Mouse (Mus musculus): ENCODE measurements around the gene Sec31a.

Sec31a gene

DNA sequence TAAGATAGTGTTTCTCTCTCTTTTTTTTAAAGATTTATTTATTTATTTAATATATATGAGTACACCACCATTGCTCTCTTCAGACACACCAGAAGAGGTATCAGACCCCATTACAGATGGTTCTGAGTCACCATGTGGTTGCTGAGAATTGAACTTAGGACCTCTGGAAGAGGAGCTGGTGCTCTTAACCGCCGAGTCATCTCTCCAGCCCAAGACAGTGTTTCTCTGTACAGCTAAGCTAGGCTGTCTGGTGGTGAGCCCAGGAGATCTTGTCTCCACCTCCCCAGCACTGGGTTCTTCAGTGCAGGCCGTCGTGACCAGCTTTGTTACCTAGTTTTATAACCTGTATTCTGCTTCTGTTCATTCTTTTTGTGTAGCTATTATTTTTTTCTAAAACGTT lies 5.8 kb downstream of the Sec31a start:
- no peak for DNase-seq (ENCODE audit: low spot score in 2 of 2)

DNA sequence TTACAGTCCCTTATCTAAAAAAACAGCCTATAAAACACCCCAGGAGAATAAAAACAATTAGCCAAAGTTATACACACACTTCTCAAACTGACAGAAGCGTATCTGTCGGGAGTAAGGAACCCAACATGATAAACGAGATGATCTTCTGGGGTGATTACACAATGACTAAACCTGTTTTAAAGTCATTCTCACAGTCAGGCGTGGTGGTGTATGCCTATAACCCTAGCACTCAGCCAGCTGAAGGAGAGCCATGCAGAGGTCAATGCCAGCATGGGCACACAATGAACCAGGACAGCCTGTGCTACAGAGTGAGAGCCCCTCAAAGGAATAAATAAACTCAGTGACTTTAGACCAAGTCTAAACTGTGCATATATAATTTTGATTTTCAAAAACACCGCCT lies 7.5 kb downstream of the Sec31a start:
- no peak for DNase-seq (ENCODE audit: low spot score in 2 of 2)

DNA sequence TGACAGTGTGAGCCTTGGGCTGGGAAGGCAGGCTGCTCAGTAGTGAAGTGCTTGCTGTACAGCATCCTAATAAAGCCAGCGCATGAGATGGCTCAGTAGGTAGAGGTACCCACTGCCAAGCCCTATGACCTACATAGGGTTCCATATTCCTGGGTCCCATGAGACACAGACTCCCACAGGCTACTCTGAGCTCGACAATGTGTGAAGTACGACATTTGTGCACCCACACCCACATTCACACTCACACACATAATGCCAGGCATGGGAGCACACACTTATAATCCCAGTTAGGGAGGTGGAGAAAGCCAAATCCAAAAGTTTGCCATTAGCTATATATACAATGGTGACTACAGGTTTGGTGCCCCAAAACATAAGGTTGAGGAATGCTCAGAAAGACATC lies 19.3 kb downstream of the Sec31a start:
- peak in 1 of 2 experiments; percentile 19 for DNase-seq (ENCODE audit: low spot score in 2 of 2)

DNA sequence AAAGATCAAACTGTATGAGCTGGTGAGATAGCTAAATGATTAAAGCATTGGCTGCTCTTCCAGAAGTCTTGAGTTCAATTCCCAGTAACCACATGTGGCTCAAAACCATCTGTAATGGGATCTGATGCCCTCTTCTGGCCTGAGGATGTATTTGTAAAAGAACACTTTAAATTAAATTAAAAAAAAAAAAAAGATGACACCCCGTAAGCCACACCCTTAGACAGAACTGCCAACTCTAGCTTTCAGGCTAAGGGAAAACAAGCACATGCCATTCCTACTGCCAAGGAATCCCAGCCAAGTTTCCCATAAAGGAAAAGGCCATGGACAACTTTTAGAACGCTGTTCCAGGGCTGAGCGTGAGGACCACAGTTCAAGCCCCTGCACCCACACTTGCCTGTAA lies 22.4 kb downstream of the Sec31a start:
- no peak for DNase-seq (ENCODE audit: low spot score in 2 of 2)

DNA sequence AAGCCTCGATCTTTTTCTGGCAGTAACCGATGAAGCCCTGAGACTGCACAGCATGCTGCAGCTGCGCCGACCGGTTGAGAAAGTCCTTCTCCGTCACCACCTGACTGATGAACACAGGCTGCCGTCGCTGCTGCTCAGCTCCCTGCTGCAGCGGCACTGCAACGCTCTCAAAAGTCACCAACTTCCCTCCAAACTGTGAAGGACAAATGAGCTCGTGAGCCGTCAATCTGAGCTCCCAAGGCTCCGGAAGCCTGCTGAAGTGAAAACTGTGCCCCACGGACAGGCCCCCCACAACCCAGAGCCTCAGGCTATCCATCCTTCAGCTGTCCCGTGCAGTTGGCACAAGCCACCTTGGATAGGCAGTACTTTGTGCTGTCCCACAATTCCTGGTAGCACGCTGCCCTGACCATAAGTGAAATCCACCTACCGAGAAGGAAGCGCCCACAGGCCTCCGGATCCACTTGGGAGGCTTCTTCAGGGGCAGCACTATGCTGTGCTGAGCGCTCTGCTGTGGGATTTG lies 23.5 kb downstream of the Sec31a start:
- no peak for DNase-seq (ENCODE audit: low spot score in 2 of 2)

DNA sequence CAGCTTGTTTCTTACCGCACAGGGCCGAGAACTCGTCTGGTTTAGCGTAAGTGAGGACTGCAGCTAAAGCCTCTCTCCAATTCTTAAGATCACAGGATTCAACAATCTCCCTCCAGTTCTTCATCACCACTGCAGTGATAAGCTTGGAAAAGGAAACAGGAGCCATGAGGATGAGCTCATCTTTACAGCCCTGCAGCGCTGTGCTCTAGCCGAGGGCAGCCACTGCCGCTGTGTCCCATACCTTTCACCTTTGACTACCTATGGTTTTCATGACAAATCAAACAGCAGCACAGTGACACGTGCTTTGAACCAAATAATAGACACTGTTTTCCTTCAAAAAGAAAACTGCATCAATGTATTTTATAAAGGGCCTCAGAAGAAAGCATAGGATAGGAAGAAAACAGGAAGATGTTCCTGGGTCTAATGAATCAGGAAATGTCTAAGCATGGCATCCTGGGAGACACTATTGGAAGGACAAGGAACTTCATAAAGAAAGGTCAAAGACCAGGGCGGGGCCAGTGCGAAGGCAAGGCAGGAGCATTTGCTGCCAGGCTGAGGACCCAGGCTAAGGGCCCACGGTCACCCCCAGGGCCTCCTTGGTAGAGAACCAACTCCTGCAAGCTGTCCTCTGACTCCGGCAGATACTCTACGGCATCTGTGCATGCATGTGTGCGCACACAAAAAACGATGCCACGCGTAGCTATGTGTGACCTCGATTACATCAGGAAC lies 32.1 kb downstream of the Sec31a start:
- no peak for DNase-seq (ENCODE audit: low spot score in 2 of 2)

DNA sequence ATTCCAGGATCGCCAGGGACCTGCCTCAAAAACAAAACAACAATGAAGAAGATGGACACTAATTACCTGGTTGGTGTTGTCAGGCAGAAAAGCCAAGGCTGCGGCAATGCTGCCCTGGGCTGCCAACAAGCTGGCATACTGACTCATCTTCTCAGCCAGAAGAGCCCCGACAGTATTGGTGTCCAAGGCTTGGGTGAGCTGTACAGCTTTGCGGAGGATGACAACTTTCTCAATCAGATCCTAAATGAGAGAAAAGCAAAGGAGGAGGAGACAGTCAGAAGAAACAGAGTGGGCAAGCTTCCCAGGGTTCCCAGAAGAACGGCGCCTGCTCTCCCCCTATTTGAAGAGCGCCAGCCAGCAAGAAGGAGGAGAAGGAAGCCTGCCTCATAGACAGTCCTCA lies 34.9 kb downstream of the Sec31a start:
- DNase-seq (ENCODE audit: low spot score in 2 of 2): peak; percentile 38 to 59

DNA sequence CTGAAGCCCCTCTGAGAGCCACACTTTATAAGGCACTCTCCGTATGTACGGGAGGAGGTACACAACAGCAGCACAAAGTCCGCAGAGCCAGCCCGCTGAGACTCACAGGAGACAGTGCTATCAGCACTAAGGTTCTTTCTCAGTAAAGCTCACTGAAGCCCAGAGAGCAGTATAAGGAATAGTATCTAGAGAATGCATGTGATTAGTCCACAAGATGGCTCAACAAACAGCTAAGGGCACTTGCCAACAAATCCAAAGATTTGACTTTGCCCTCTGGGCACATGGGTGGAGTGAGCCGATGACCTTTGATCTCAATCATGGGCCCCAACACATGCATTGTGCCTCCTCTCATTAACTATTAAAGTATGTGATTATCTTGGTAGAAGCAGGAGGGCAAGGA lies 35.8 kb downstream of the Sec31a start:
- DNase-seq (ENCODE audit: low spot score in 2 of 2): no peak

DNA sequence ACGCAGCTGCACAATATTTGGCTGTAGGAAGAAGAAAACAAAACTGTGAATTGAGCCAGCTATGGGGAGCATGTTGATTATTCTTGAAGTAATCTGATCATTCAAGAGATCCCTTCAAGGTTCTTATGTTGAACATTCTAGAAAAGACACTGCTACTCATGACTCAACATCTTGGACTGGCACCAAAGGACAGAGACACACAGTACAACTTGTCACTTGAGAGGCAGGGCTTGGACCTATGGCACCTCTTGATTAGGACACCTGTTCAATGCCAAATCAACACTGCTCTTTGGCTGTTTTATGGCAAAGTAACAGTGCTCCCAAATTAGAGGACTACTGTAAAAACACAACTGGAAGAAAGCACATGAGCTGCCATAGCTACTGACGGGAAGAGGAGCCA lies 37.1 kb downstream of the Sec31a start:
- no peak for DNase-seq (ENCODE audit: low spot score in 2 of 2)

DNA sequence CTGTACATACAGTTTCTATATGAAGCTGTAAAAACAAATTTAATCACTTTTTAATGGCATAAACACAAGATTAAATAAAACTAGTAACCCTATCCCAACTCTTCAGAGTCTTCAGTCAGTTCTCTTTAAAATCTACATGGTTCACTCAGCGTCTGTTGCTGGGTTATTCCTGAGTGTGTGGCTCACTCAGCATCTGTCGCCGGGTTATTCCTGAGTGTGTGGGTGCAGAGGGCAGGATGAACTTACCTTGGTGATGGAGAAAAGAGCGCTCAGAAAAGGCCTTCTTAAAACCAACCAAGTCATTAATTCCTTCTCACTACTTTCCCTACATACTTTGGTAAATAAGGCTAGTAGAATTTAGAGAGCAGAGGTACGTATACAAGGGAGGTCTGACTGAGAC lies 37.8 kb downstream of the Sec31a start:
- DNase-seq (ENCODE audit: low spot score in 2 of 2): no peak

DNA sequence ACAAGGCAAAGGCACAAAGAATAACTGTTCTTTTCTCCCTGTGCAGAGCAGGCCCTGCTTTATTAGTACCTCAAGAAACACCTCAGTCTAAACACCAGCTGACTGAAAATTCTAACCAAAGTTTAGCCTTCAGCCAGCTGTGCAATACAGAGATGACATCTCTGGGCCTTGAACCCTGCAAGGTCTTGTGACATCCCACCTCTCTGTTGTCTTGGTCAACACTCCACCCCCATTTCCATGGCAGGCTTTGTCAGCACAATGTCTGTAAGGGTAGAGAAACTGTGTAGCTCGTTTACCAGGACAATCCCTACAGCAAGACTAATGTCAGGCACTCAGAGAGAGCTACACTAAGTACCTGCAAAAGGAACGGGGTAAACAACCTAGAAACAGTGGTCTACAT lies 38.7 kb downstream of the Sec31a start:
- no peak for DNase-seq (ENCODE audit: low spot score in 2 of 2)

DNA sequence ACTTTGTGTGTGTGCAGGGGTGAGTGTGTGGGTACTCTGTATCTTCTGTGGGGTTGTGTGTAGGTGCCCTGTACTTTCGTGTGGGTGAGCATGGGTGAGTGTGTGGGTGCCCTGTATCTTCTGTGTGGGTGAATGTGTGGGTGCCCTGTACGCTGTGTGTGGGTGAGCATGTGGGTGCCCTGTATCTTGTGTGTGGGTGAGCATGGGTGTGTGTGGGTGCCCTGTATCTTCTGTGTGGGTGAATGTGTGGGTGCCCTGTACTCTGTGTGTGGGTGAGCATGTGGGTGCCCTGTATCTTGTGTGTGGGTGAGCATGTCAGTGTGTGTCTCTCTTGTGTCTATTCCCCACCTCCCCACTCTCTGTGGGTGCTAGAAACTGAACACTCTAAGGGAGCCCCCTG lies 41.3 kb downstream of the Sec31a start:
- no peak for DNase-seq (ENCODE audit: low spot score in 2 of 2)

DNA sequence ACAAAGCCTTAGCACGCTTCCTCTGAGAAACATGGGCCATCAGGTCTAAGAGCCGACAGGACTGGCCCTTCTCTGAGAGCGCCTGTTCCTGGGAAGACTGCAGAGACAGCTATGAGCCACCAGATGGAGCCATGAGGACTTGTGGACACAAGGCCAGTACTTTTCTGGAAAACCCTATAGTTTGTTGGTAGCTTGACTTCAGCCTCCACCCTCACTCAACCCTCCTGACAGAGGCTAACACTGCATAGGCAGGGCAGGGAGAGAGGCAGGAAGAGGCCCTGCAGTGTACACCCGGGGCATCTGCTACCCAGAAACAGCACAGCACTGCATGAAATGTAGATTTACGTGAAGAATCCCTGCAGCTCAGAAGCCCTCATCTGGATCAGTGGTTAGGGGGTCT lies 42.1 kb downstream of the Sec31a start:
- peak in 1 of 2 experiments; percentile 32 for DNase-seq (ENCODE audit: low spot score in 2 of 2)

DNA sequence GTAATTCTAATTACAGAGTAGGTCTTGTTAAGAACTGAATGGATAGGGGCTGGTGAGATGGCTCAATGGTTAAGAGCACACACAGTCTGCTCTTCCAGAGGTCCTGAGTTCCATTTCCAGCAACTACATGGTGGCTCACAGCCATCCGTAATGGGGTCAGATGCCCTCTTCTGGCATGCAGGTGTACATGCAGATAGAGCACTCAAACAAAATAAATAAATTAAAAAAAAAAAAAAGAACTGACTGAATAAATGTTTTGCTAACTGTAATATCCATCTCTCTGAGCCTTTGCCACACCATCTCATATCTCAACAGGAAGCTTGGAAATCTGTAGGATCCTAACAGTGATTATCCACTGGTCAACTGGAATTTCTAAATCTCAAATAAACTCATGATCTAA lies 45.1 kb downstream of the Sec31a start:
- DNase-seq (ENCODE audit: low spot score in 2 of 2): no peak

DNA sequence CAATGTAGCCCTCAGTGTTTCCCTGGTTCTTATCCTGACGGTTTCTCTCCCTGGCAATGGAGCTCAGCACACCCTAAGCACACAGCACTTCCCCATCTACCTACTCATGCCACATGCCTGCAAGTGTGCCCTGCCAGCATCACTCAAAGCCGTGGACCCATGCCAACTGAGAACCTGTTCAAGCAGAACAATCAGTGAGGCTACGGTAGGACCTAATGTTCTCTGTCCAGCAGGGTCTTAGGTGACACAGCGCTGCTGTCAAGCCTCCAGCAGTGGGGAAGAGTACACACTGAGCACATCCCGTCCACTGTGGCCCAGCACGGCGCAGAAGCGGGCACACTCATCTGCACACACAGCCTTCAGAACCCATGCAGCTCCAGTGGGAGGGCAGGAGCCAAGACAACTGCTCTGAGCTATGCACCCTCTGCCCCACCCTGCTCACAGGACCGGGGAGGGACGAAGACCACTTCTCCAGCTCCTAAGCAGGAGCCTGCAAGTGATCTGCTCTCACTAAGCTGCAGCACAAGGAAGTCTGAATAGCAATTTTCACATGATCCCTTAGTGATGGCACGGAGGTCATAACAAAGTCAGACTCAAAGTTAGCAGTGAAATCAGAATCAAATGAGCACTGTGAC lies 46.1 kb downstream of the Sec31a start:
- DNase-seq (ENCODE audit: low spot score in 2 of 2): peak in 1 of 2 experiments; percentile 20

DNA sequence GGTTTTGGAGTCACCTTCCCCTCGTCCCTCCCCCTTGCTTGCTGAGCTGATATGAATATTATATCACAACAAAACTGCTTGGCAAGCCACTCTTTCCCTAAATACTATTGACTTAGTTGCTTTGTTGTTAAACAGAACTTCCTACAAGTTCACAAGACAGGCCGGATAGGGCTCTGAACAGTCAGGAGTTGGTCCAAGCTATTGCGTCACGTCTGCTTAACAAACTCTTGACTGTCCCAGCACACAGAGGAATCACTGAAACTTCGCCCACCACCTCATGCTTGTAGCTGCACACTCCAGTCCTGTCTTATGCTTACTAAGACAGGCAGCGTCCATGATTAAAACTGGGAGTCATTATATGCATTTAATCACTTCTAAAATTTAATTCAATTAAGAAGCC lies 46.9 kb downstream of the Sec31a start:
- DNase-seq (ENCODE audit: low spot score in 2 of 2): no peak

DNA sequence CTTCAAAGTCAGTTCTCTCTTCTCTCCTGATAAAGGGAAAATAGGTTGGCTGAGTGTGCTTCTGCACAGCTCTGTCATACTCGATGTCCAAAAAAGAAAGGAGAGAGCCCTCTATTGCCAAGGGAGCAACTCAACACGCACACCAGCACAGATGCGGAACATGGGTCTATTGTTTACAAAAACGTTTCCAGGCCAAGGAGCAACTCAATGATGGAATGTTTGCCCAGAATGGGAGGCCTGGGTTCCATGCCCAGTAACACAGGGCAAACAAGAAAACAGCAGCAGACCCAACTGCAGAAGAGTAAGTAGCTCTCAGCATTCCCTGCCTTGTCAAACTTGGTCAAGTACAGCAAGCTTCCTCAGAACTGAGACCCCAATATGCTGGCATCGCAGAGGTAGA lies 47.5 kb downstream of the Sec31a start:
- DNase-seq (ENCODE audit: low spot score in 2 of 2): no peak

DNA sequence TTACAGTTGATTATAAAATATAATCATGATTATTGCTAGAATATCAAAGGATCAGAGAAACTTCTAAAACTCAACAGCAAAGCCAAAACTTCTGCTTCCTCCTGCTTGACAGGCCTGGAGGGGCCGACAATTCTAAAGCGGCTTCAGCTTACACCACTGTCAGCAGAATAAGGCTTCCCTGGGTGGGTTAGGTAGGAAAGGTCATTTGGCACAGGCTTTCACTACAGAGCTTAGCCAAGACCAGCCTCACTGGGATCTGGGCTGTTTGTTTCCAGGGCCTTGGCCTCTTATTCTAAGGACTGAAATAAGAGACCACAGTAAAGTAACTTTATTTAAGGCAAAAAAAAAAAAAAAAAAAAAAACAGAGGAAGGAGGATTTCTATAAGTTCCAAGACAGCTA lies 49.0 kb downstream of the Sec31a start:
- no peak for DNase-seq (ENCODE audit: low spot score in 2 of 2)

DNA sequence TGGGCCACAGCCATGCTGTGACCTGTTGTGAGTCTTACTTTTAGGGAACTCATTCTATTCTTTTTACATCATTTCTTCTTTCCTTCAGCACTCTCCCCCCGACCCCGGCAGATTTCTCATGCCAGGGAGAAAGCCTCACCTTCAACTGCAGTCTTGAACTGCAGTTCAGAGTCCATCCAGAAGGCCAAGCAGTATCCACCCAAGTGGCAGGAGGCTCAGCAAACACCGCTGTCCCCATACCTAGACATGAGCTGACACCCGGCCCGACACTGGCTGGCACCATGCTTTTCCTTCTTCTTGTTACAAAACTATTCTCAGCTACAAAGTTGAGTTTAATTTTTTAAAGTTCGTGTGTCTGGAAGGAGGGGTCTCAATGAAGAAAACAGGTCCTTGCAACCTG lies 55.7 kb downstream of the Sec31a start:
- DNase-seq (ENCODE audit: low spot score in 2 of 2): no peak

DNA sequence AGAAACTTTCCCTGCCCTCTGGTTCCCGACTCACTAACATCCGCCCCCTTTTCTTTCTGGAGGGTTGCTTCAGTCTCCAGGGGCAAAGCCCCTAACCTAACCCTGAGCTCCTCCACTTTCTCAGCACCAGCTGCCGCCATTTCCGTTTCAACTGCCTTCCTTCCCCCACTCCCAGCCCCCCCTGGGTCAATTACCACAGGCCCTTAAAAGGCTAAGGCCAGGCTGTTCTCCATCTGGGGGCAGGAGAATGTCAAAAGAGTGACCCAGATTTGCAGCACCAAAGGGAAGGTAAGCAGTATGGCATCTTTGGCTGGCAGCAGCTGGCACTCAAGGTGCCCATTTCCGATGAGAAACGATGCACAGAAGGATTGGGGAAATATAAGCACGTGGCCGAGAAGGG lies 57.7 kb downstream of the Sec31a start:
- no peak for DNase-seq (ENCODE audit: low spot score in 2 of 2)

DNA sequence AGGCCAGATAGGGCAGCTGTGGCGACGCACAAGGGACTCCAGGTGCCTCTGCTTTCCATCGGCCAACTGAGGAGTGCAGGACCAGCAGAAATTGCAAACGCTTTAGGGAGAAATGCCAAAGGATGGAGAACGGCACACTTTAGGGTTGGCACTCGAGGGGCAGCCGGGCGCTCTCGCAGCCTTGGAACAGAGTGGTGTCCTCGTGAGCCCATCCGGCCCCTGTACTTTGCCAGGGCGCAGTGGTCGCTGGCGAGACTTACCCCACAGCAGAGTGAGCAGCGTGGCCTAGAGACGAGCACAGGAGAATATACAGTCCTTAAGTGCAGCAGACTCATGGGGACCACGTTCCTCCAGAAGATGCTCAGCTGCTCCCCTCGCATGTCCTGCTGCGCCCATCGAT lies 61.4 kb downstream of the Sec31a start:
- no peak for DNase-seq (ENCODE audit: low spot score in 2 of 2)

DNA sequence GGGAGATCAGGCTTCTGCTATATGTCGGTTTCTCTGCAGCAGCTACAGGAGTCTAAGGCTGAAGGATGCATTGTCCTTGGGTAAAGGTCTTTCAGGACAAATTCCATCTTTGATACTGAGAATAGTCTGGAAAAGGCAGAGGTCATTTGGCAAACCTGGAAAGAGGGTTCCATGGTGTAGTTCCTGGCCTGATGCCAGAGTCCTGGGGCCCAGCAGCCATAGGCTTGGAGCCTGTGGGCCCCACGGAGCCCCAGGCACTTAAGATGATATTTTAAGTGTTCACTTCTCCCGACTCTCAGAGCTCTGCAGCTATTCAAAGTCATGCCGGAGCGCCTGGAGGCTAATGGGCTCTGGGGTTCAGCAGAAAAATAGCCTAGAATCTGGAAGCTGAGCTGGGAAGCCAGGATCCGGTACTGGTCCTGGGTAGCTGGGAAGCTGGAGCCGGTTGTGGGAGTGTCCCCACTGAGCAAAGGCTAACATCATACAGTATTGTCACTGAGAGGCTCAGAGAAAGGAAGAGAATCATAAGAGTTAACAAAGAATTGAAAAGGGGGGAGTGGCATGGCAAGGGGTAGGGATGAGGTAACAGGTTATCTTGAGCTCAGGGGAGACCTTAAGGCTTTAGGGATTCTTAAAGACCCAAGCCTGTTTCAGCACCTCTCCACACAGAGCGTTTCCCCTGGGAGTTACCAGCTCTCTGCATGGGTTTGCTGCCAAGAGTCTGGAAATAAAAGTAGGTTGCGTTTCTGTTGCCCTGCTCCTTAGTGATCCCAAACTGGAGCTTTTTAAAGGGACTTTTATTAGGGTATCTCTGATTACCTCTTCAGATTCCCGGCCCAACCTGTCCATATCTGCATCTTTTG lies 62.8 kb downstream of the Sec31a start:
- DNase-seq (ENCODE audit: low spot score in 2 of 2): no peak

Measured in right cerebral cortex, postnatal 36 days (tissue).